Mouse (Mus musculus) myocyte (in vitro differentiated cells): ENCODE data around the gene Chd1l.

Experiments
- CEBPB ChIP-seq: IDR thresholded peaks from 2 replicates; pipeline ENCODE4 v1.6.1; 2011; ENCODE audit warnings: mild to moderate bottlenecking, moderate library complexity; ENCODE audit not compliant: poor library complexity, insufficient read depth, severe bottlenecking
- E2F4 ChIP-seq: IDR thresholded peaks from one replicate; pipeline ENCODE4 v1.6.1; 2011; ENCODE audit warnings: mild to moderate bottlenecking, control low read depth, moderate library complexity; ENCODE audit not compliant: insufficient read depth
- MAX ChIP-seq: IDR thresholded peaks from one replicate; pipeline ENCODE4 v1.6.1; 2011; ENCODE audit warnings: low read depth, mild to moderate bottlenecking, control low read depth
- MYOD1 ChIP-seq, 3 experiments: IDR thresholded peaks; one replicate each; pipeline ENCODE4 v1.6.1; 2011; ENCODE audit warnings: control low read depth in 2 of 3, low read depth in 2 of 3, mild to moderate bottlenecking in 2 of 3, moderate library complexity in 1 of 3; ENCODE audit not compliant: insufficient read length in 2 of 3, control insufficient read depth in 1 of 3
- POLR2A ChIP-seq: IDR thresholded peaks from one replicate; pipeline ENCODE4 v1.6.1; 2011; ENCODE audit warnings: low read depth, mild to moderate bottlenecking, control low read depth, moderate library complexity; ENCODE audit not compliant: insufficient read length
- POLR2AphosphoS2 ChIP-seq: IDR thresholded peaks from one replicate; pipeline ENCODE4 v1.6.1; 2011; ENCODE audit warnings: low read depth, control low read depth; ENCODE audit not compliant: insufficient read length
- TCF12 ChIP-seq: IDR thresholded peaks from one replicate; pipeline ENCODE4 v1.6.1; 2011; ENCODE audit warnings: mild to moderate bottlenecking, control low read depth; ENCODE audit not compliant: poor library complexity, insufficient read depth, severe bottlenecking
- TCF3 ChIP-seq: IDR thresholded peaks from one replicate; pipeline ENCODE4 v1.6.1; 2011; ENCODE audit warnings: low read depth, control low read depth; ENCODE audit not compliant: insufficient read length
- USF1 ChIP-seq: IDR thresholded peaks from one replicate; pipeline ENCODE4 v1.6.1; 2011; ENCODE audit warnings: low read depth, mild to moderate bottlenecking, control low read depth, moderate library complexity

GRCm38 (mm10) chr3:97587656-97588055 is 22.3 kb downstream of the Chd1l start:
- TF ChIP-seq POLR2A (no peak), TCF3 (no peak), USF1 (no peak), CEBPB (no peak), E2F4 (no peak), TCF12 (no peak), POLR2AphosphoS2 (no peak), MAX (no peak), MYOD1 (IDR thresholded peaks at IDR 0.05; ENCODE audit: control insufficient read depth in 1 of 3, insufficient read length in 2 of 3, low read depth in 2 of 3) (no peak)
